Mouse (Mus musculus) layer of hippocampus, adult 2 months (tissue): Measurements from ENCODE around the gene Ptx4. TPM values are rescaled to one million over a fixed set of nuclear protein-coding genes. Genes with fewer than 3 reads are reported as not detected.

ENCODE experiments used
- DNase-seq, 2 experiments: peaks; one replicate each; pipeline ENCODE4 v3.0.0; 2022; ENCODE audit warnings: low spot score in 2 of 2
- H3K27ac ChIP-seq: fragments of 200-600 bp; 2 replicates; pipeline ENCODE4 v1.8.1; 2022
- H3K4me3 ChIP-seq: fragments of 200-600 bp; 2 replicates; pipeline ENCODE4 v1.8.1; 2022; ENCODE audit warnings: mild to moderate bottlenecking
- CTCF ChIP-seq: fragments of 200-600 bp; conservative IDR thresholded peaks from 2 replicates; pipeline ENCODE4 v1.8.1; 2022; ENCODE audit warnings: antibody characterized with exemption, mild to moderate bottlenecking, moderate library complexity
- long read RNA-seq, 2 experiments: library from polyadenylated mRNA; stranded (forward); transcript quantifications; one replicate each; pipeline ENCODE4 v2.0.0; 2021; ENCODE audit warnings: borderline mapping rate in 2 of 2
- total RNA-seq, 2 experiments: library from RNA; stranded (reverse); gene quantifications; 2 replicates each; pipeline ENCODE4 v1.2.3; 2021

Gene Ptx4
- total RNA-seq: 1 to 10 TPM; 2.6 to 2.8 TPM
- long read RNA-seq, experiment 1, partial matches to known transcripts: 0 of 2 reads
- long read RNA-seq, experiment 1, other reads (novel, unspliced or antisense): 0 of 2 reads
- long read RNA-seq, experiment 2, partial matches to known transcripts: 0 of 1 reads
- long read RNA-seq, experiment 2, other reads (novel, unspliced or antisense): 0 of 1 reads

DNA sequence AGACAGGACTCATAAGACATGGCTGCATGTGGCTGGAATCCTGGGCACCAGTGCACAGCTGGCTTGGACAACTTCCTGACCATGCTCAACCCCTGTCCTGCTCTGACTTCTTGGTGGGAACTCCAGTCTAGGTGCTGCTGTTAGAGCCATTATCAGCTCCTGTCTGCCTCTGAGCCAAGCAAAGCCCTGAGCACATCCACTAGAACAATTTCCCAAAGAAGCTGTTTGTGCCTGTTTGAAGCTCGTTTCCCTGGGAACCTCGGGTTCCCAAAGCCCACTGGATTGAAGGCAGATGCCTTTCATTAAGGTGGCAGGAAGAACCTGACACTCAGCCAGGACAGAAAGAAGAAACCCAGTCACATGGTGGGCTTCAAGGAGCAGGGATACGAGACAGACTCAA, at the start of gene Ptx4:
Gene Ptx4, plus strand, starts transcription at position 355 of the 400 bp plus-strand sequence.
- Histone ChIP-seq H3K27ac (peak within 1 kb of the TSS; percentile 72), H3K4me3 (no peak within 1 kb of the TSS)
- TF ChIP-seq CTCF: no peak
- no peak for DNase-seq

DNA sequence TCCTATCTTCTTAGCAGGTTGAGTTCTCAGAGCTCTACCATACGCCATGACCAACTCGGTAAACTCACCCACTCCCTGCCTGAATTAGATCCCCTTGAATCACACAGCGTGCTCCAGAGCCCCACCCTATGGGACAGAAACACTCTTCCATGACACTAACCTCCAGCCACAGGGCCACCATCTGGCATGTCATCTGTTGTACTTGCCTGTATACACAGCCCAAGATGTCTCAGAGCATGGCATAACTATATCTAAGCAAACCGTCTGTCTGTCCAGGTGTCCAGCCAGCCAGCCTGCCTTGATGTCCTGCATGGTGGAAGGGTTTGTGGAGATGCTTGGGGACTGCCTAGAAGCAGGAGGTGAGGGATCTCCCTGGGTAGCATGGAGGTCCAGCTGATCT, 43.7 kb upstream of the Ptx4 start:
- TF ChIP-seq CTCF: no peak
- DNase-seq: no peak
- Histone ChIP-seq H3K27ac (peak overlapping the region; percentile 77; the same call in 1 of the 2 replicates), H3K4me3 (no peak overlapping the region; the same call in 1 of the 2 replicates)

DNA sequence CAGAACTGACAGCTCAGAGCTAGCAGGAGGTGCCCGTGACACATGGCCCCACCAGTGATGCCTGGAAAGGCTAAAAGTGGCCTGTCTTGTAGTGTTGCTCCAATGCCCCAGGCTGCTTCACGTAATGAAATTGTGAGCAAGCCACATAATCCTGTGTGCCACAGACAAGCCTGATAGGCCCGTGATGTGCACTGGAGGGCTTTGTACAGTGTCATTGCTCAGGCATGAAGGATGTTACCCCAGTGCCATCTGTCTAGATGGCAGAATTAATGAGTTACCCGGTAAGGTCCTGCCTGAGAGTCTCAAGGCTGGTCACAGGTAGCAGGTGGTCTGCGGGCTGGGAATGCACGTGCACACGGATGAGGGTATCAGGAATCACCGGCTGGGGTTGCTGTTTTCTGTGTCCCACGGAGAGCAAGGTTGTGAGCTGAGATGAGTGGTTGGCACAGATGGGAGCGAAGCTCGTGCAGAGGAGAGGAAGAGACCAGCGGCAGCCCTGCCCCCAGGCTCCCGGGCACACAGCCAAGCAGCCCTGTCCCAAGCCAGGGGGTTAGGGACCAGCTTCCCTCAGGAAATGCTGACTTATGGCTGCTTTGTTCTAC, 42.7 kb upstream of the Ptx4 start:
- H3K27ac ChIP-seq: peak overlapping the region; percentile 77
- no peak for TF ChIP-seq CTCF
- peak; percentile 56 to 66 for DNase-seq
- H3K4me3 ChIP-seq: peak overlapping the region; percentile 50

DNA sequence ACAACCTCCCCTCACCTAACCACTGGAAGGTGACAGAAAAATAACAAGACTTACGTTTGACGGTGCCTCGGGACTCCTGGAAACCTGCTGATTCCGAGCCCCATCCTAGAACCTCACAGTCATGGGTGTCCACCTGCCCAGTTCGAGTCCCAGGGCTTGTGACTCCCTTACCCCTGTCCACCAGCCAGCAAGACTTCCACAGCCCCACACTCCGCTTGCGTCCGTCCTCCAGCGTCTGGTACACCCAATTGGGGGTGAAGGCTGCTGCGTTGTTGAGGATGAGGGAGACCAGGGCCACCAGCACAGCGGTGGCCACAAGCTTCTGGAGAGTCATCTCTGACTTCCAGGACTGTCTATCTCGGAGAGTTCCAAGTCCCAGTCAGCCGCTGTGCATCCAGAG, 40.4 kb upstream of the Ptx4 start:
- H3K27ac ChIP-seq: peak overlapping the region; percentile 77
- no peak for DNase-seq

DNA sequence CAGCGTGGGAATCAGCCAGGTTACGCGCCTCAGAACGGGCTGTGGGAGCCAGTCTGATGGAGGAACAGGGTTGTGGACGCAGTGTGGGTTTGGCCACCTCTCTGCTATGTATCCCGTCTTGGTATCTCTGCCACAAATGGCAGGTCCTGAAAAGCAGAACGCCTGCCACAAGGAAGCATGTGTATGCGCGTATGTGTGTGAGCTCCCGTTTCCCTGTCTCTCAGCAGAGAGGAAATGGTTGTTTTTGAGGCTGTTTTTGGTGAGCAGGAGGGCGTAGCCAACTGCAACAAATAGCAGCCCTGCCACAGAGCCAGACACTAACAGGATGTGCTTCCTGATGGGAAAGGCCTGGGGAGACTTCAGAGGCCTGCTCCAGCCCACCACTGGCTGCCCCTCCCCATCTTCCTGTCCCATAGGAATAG, 39.6 kb upstream of the Ptx4 start:
- peak overlapping the region; percentile 77 for H3K27ac ChIP-seq
- no peak for TF ChIP-seq CTCF
- H3K4me3 ChIP-seq: peak overlapping the region; percentile 50
- no peak for DNase-seq

More for the DNA sequence above, 40.4 kb upstream of the Ptx4 start:
- peak overlapping the region; percentile 50 for H3K4me3 ChIP-seq
- TF ChIP-seq CTCF: no peak

DNA sequence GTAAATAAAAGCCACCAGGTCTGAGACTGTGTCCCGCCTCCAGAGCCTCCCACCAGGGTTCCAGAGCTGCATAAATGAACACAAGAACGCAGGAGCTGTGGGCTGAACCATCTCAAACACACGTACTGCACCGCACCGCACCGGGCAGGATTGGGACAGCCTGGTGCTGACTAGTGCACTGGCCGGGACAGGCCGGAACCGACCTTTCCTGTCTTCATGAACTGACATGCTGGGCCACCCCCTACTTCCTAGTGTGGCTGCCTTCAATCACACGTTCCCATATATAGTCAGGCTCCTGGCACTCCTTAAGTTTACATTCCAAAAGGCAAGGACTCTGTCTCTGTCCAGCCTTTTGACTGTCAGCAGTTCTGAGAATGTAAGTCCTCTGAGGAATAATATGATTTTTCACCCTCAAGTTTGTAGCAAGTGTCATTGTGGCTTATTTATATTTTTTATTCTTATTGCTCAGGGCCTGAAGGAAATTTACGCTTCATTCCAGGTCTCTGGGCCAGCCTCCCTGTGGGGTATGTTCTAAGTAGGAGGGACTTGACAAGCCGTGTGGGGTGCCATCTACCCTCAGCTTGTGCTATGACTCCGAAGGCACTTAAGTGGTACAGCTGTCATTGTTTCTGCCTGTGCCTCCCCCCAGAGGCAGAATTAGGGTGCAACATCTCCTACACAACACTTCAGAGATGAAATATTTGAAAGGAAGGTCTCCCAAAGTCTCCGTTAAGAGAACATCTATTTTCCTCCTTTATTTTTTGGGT, 38.3 kb upstream of the Ptx4 start:
- Histone ChIP-seq H3K27ac (peak overlapping the region; percentile 77; the same call in 1 of the 2 replicates), H3K4me3 (no peak overlapping the region)
- DNase-seq: peak; percentile 21 to 27
- peak; percentile 74 for TF ChIP-seq CTCF

DNA sequence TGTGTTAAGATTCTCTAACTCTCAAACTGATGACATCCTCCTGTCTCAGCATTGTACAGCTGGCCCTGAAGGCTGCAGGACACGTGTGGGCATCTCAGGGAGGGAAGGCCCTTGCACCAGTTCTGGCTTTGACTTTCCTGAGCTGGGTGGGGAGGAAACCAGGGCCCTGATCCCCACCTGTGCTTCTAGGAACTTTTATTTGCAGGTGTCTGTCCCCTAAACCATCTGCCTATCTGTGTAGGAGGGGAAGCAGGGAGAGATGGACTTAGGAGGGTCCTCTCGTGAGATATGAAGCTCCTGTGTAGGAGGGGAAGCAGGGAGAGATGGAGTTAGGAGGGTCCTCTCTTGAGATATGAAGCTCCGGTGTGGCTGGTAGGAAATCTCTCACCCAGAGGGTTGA, 37.7 kb upstream of the Ptx4 start:
- no peak for DNase-seq
- H3K4me3 ChIP-seq: no peak overlapping the region
- no peak for TF ChIP-seq CTCF
- no peak overlapping the region; the same call in 1 of the 2 replicates for H3K27ac ChIP-seq

DNA sequence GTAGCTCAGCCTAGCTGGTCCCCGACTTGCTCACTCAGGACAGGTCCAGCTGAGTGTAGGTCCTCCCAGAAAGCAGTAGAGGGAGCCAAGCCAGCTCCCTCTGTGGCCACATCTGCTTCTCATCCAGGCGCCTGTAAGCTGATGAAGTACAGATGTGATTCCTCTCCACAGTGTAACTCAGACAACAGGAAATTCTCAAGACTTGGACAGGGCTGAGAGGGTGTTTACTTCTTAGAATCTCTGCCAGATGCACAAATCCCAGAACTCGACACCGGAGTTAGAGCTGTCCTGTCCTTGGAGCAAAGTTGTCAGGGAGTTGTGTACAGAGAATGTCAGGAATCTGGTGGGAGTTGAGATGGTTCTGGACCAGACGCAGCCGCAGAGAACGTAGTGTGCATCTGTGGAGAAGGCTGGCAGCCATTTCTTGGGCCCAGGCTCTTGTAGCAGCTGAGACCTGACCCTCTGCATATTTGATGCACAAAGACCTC, 37.1 kb upstream of the Ptx4 start, which contains the start of gene Tmem204:
Gene Tmem204, minus strand, starts transcription at position 148 of the 488 bp plus-strand sequence.
- peak; percentile 56 for TF ChIP-seq CTCF

DNA sequence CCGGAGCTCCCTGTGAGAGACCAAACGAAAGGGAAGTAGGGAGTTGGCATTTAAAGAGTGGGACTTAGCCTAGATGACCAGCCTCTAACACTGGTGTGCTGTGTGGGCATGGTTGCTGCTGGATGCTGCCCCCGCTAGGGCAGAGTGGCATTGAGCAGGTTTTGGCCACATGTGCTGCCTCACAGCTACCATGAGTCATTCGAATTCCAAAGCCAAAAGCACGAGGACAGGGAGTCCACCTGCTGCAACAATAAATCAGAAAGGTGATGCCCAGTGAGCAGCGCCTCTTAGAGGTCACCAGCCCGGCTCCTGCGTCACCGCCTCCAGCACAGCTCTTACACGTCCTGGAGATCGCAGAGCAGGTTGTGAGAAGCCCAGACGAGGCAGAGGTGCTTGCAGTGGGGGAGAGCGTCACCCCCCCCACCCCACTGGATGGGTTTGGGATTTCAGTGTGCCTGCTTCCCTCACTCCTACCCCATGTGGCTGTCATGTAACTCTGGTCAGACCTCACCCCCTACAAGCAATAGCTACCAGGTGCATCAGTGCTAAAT, 35.6 kb upstream of the Ptx4 start:
- Histone ChIP-seq H3K4me3 (no peak overlapping the region), H3K27ac (no peak overlapping the region)
- DNase-seq: no peak
- no peak for TF ChIP-seq CTCF

More for the DNA sequence above, 37.1 kb upstream of the Ptx4 start, which contains the start of gene Tmem204:
- no peak within 1 kb of the TSS for H3K4me3 ChIP-seq
- no peak for DNase-seq
- peak within 1 kb of the TSS; percentile 49 for H3K27ac ChIP-seq

DNA sequence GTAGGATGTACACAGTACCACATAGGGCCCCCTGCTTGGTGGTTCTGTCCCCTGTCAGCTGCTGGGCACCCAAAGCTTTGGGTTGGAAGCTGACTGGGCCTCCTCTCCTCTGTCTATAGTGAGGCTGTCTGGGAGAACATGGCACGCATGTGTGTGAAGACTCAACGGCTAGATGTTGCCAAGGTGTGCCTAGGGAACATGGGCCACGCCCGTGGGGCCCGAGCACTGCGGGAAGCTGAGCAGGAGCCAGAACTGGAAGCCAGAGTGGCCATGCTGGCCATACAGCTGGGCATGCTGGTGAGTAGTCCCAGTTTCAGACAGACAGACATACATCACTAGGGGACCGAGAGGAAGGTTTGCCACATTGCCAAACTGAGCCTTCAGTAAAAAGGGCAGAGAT, 33.8 kb upstream of the Ptx4 start:
- no peak overlapping the region for H3K27ac ChIP-seq
- H3K4me3 ChIP-seq: no peak overlapping the region
- TF ChIP-seq CTCF: no peak
- no peak for DNase-seq

DNA sequence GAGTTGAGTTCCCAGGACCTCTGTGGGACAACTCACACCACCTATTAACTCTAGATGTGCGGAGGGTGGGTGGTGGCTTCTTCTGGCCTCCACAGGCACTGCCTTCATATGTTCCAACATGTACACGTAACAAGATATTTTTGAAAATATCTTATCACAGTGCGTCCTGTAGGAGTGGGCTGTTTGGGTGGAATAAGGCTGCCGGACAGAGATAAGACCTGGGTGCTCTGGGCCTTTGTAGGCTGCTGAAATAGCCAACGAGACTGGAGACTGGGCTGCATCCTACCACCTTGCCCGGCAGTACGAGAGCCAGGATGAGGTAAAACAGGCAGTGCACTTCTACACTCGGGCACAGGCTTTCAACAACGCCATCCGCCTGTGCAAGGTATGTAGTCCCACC, 31.4 kb upstream of the Ptx4 start:
- Histone ChIP-seq H3K27ac (no peak overlapping the region), H3K4me3 (no peak overlapping the region)
- no peak for TF ChIP-seq CTCF
- DNase-seq: no peak

DNA sequence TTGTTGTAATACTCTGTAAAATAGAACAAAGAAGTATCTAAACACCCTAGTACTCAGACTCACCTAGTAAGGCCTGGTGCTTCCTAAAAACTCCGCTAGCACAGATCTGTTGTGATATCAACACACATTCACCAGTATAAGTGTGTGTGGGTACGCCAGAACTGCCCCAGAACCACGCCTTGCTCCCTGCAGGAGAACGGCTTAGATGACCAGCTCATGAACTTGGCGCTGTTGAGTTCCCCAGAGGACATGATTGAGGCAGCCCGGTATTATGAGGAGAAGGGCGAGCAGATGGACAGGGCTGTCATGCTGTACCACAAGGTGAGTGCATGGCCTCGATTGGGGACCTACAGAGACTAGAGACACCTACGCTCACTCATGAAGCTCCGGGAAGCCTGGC, 30.1 kb upstream of the Ptx4 start:
- DNase-seq: no peak
- H3K27ac ChIP-seq: no peak overlapping the region
- TF ChIP-seq CTCF: no peak
- H3K4me3 ChIP-seq: no peak overlapping the region

DNA sequence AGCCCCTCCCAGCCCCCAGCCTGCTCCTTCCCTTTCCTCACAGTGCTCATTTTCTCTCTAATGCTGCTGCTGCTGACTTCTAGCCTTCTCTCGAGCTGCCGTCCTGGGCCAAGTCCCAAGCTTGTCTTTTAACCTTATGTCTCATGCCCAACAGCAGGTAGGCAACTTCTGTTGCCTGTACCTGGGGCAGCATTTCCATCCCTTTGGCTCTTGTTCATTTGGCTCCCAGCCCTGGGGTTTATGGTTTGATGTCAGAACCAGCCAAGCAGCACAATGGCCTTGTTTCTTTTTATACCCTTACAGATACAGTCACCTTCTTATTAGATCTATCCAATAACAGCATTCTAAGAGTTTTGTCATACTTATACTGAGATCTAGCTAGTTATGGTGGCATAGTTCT, 24.3 kb upstream of the Ptx4 start:
- Histone ChIP-seq H3K27ac (no peak overlapping the region), H3K4me3 (no peak overlapping the region)
- no peak for DNase-seq
- no peak for TF ChIP-seq CTCF
